8 mouse cellular contexts compared by ENCODE assay signal in the genomic region with DNA sequence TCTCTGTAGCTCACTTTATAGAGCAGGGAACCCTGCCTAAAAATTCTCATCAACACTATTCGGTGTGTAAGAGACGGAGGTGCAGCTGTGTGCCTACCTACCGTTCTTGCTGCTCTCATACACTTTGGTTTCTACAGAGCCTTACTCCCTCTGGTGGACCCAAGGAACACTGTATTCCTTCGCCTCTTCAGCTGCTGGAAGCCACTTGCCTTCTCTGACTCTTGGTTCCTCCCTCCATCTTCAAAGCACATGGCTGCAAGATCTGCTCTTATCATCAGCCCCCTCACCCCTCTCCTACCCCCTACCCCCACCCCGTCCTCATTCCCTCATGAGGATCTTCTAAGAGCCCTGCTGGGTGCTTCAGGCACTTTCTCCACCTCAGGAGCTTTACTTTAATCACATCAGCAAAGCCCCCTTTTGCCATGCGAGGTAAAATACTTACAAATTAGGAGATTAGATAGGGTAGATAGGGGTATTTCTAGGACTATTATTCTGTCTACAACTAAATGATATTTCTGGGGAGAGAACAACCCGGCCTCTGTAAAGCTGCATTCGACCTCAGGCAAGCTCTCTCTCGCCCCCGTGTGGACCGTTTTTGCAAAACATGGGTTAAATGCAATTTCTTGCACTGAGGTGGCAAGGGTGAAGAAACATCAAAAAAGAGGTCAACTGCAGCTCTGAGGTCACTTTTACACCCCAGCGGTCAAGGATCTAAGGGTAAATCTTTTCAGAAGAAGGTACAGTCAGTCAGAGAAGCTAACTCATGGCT. TPM values are rescaled to one million over a fixed set of nuclear protein-coding genes. Genes with fewer than 3 reads are reported as not detected.
A peak's percentile ranks its signal among the peaks of the same experiment; 100 is the strongest.
DNase-seq lines count a peak whose midpoint lies in the region; ATAC-seq and TF ChIP-seq lines count a peak whose summit lies in the region.

No protein-coding gene starts in this region.

- peak; percentile 86 for TF ChIP-seq CTCF in liver, adult 2 months (IDR thresholded peaks at IDR 0.05; ENCODE audit: low read depth, low read length)

- peak; percentile 61 for DNase-seq in CD4-positive helper T cell, adult 2 months (ENCODE audit: low read depth, low spot score)
- DNase-seq in adrenal gland, postnatal 4 days (ENCODE audit: low spot score in 2 of 2): peak; percentile 19 to 52
- peak; percentile 79 for DNase-seq in heart, embryonic 10.5 days (ENCODE audit: low spot score)
- DNase-seq in liver, adult 2 months (ENCODE audit: extremely low read depth, low read depth, low spot score): peak; percentile 72
- peak; percentile 74 for DNase-seq in splenic B cell, adult 2 months (ENCODE audit: low read depth, low spot score)

- 12% methylated on average over 12 of the region's 12 CpGs for WGBS in embryonic facial prominence, embryonic 13.5 days
- 12% methylated on average over 12 of the region's 12 CpGs for WGBS in heart, embryonic 10.5 days
- 7% methylated on average over 12 of the region's 12 CpGs for WGBS in kidney, embryonic 15.5 days
- WGBS in liver, adult 2 months: 4% methylated on average over 12 of the region's 12 CpGs

- no peak for TF ChIP-seq POLR2A in liver, adult 2 months (IDR thresholded peaks at IDR 0.05; ENCODE audit: extremely low read depth, insufficient read depth, low read length)

- H3K27ac ChIP-seq in embryonic facial prominence, embryonic 13.5 days: no peak overlapping the region
- no peak overlapping the region for H3K27ac ChIP-seq in heart, embryonic 10.5 days
- no peak overlapping the region for H3K27ac ChIP-seq in kidney, embryonic 15.5 days
- H3K27ac ChIP-seq in liver, adult 2 months (replicated peaks; ENCODE audit: insufficient read depth, low read depth, low read length): no peak overlapping the region

- no peaks in the 10 kb centered on the region for H3K9me3 ChIP-seq in embryonic facial prominence, embryonic 13.5 days
- no peaks in the 10 kb centered on the region for H3K9me3 ChIP-seq in heart, embryonic 10.5 days
- H3K9me3 ChIP-seq in kidney, embryonic 15.5 days (replicated peaks): no peaks in the 10 kb centered on the region

- H3K27me3 ChIP-seq in embryonic facial prominence, embryonic 13.5 days: no peaks in the 10 kb centered on the region
- H3K27me3 ChIP-seq in heart, embryonic 10.5 days (ENCODE audit: insufficient read depth, poor library complexity, severe bottlenecking): no peaks in the 10 kb centered on the region
- no peaks in the 10 kb centered on the region for H3K27me3 ChIP-seq in kidney, embryonic 15.5 days
- H3K27me3 ChIP-seq in liver, adult 2 months (ENCODE audit: control insufficient read depth, insufficient read depth, low read length): no peaks in the 10 kb centered on the region
- H3K27me3 ChIP-seq in splenic B cell, adult 2 months (ENCODE audit: control insufficient read depth, insufficient read depth, low read length, poor library complexity, severe bottlenecking): no peaks in the 10 kb centered on the region

- H3K36me3 ChIP-seq in embryonic facial prominence, embryonic 13.5 days: no peaks in the 10 kb centered on the region
- no peaks in the 10 kb centered on the region for H3K36me3 ChIP-seq in heart, embryonic 10.5 days
- no peaks in the 10 kb centered on the region for H3K36me3 ChIP-seq in kidney, embryonic 15.5 days
- H3K36me3 ChIP-seq in liver, adult 2 months (ENCODE audit: control insufficient read depth, insufficient read depth, low read length): no peaks in the 10 kb centered on the region
- H3K36me3 ChIP-seq in splenic B cell, adult 2 months (ENCODE audit: control insufficient read depth, insufficient read depth, low read length, poor library complexity, severe bottlenecking): no peaks in the 10 kb centered on the region

- no peaks in the 10 kb centered on the region for H3K4me1 ChIP-seq in embryonic facial prominence, embryonic 13.5 days
- peaks cover 7% of the 10 kb centered on the region; the same call in 1 of the 2 replicates for H3K4me1 ChIP-seq in heart, embryonic 10.5 days
- peaks cover 6% of the 10 kb centered on the region; the same call in 1 of the 2 replicates for H3K4me1 ChIP-seq in kidney, embryonic 15.5 days
- no peaks in the 10 kb centered on the region for H3K4me1 ChIP-seq in liver, adult 2 months (ENCODE audit: control insufficient read depth, insufficient read depth, low read length)

- H3K9ac ChIP-seq in embryonic facial prominence, embryonic 13.5 days: peak overlapping the region; percentile 27; the same call in 1 of the 2 replicates
- no peak overlapping the region for H3K9ac ChIP-seq in kidney, embryonic 15.5 days
- H3K9ac ChIP-seq in liver, adult 2 months (ENCODE audit: low read depth, low read length): no peak overlapping the region

- H3K4me3 ChIP-seq in embryonic facial prominence, embryonic 13.5 days: peak overlapping the region; percentile 17
- H3K4me3 ChIP-seq in heart, embryonic 10.5 days: peak overlapping the region; percentile 40
- H3K4me3 ChIP-seq in kidney, embryonic 15.5 days (replicated peaks): 0 out of 2 replicates have a peak overlapping the region, but pooled peaks have one; percentile 17
- no peak overlapping the region for H3K4me3 ChIP-seq in liver, adult 2 months (ENCODE audit: insufficient read depth, low read depth, low read length)

- 0 out of 2 replicates have a peak, but pooled peaks have one; percentile 32 for ATAC-seq in embryonic facial prominence, embryonic 13.5 days (ENCODE audit: insufficient number of reproducible peaks, insufficient read depth, low FRiP score, low TSS enrichment, low read depth)
- peak; percentile 67; the same call in 1 of the 2 replicates for ATAC-seq in kidney, embryonic 15.5 days (replicated peaks; ENCODE audit: low FRiP score)
- peak; percentile 90 for ATAC-seq in monocyte, adult 5-6 weeks (replicated peaks; ENCODE audit: insufficient number of reproducible peaks, low FRiP score, low TSS enrichment, poor library complexity, severe bottlenecking)

- no peaks in the 10 kb centered on the region for H3K79me2 ChIP-seq in liver, adult 2 months (ENCODE audit: control insufficient read depth, insufficient read depth, low read length)

- peak overlapping the region; percentile 52 for H3K4me2 ChIP-seq in embryonic facial prominence, embryonic 13.5 days
- H3K4me2 ChIP-seq in kidney, embryonic 15.5 days: peak overlapping the region; percentile 54

RNA-seq across cellular contexts. Expression of gene Aqp9, which starts 20.3 kb away (rescaled TPM):
- 10 to 100 TPM in 1 of 2 experiments, 1 to 10 TPM in 1; 1.0 to 15.7 TPM for total RNA-seq in adrenal gland, postnatal 4 days (2021)
- polyA plus RNA-seq in embryonic facial prominence, embryonic 13.5 days (2015; fragmentation: Nextera tagmentation; extraction: Ambion mirVana): 0.66 and 0.88 TPM in 2 replicates
- 0.31 TPM in 1 of 2 replicates, not detected in the other for polyA plus RNA-seq in heart, embryonic 10.5 days (2016; fragmentation: Nextera tagmentation; extraction: Ambion mirVana)
- 0.22 and 0.26 TPM in 2 replicates for polyA plus RNA-seq in kidney, embryonic 15.5 days (2015; fragmentation: Nextera tagmentation; extraction: Ambion mirVana)
- 254 and 300 TPM in 2 replicates for total RNA-seq in liver, adult 2 months (2014; rRNA removed)
- polyA plus RNA-seq in liver, adult 2 months (2012; rRNA removed): 110 and 114 TPM in 2 replicates
- total RNA-seq in monocyte, adult 5-6 weeks (2017): 13.4 to 39.6 TPM (median 30.9 TPM) in 3 replicates

RNA-seq across cellular contexts. Expression of gene Aldh1a2, which starts 26.8 kb away (rescaled TPM):
- 10 to 100 TPM; 49.7 to 64.0 TPM for total RNA-seq in adrenal gland, postnatal 4 days (2021)
- polyA plus RNA-seq in embryonic facial prominence, embryonic 13.5 days (2015; fragmentation: Nextera tagmentation; extraction: Ambion mirVana): 31.0 and 33.8 TPM in 2 replicates
- 21.5 and 33.3 TPM in 2 replicates for polyA plus RNA-seq in heart, embryonic 10.5 days (2016; fragmentation: Nextera tagmentation; extraction: Ambion mirVana)
- polyA plus RNA-seq in kidney, embryonic 15.5 days (2015; fragmentation: Nextera tagmentation; extraction: Ambion mirVana): 323 and 326 TPM in 2 replicates
- total RNA-seq in liver, adult 2 months (2014; rRNA removed): 0.34 and 0.46 TPM in 2 replicates
- 0.09 and 0.16 TPM in 2 replicates for polyA plus RNA-seq in liver, adult 2 months (2012; rRNA removed)
- total RNA-seq in monocyte, adult 5-6 weeks (2017): 2.6 to 3.9 TPM (median 2.6 TPM) in 3 replicates

Comparison
In these comparisons a context has a peak if more than half of its experiments do, and no peak if none do; other contexts are left out.
1. ATAC-seq: peak in every context shown above with its lines; median percentile 90 in monocyte, adult 5-6 weeks; 67 in kidney, embryonic 15.5 days; 32 in embryonic facial prominence, embryonic 13.5 days.
2. RNA of gene Aqp9, which starts 20.3 kb away (polyA plus RNA-seq): 110 to 114 TPM in liver, adult 2 months; 0.66 to 0.88 TPM in embryonic facial prominence, embryonic 13.5 days, 0.31 TPM in heart, embryonic 10.5 days and 0.22 to 0.26 TPM in kidney, embryonic 15.5 days; every median in the first group is over 10 times any median in the second.
3. RNA of gene Aldh1a2, which starts 26.8 kb away (polyA plus RNA-seq): 323 to 326 TPM in kidney, embryonic 15.5 days, 31.0 to 33.8 TPM in embryonic facial prominence, embryonic 13.5 days and 21.5 to 33.3 TPM in heart, embryonic 10.5 days; 0.09 to 0.16 TPM in liver, adult 2 months; every median in the first group is over 10 times any median in the second.
4. Peak in every context shown above with its lines, with median percentiles within 50 percentile points of each other: DNase-seq.